Mouse (Mus musculus) heart, embryonic 14.5 days (tissue): ENCODE results near the gene Eva1a. TPM values are rescaled to one million over a fixed set of nuclear protein-coding genes. Genes with fewer than 3 reads are reported as not detected.

ENCODE experiments used
- ATAC-seq: fragments of 200-750 bp; cut with Nextera tagmentation; 2 replicates; pipeline ENCODE4 v1.8.0; 2017; ENCODE audit warnings: low read depth, moderate TSS enrichment; ENCODE audit not compliant: insufficient number of reproducible peaks, insufficient read depth, low FRiP score
- H3K27ac ChIP-seq, 2 experiments: fragments of 200-500 bp in 1 of 2; fragments of 300-500 bp in 1 of 2; sonication (generic) in 1 of 2; replicated peaks in 1 of 2; 2 replicates each; pipeline ENCODE4 v1.5.1; 2012 to 2014; ENCODE audit warnings: low read depth in 2 of 2, low read length in 2 of 2, control low read depth in 1 of 2, mild to moderate bottlenecking in 1 of 2, mixed read lengths in 1 of 2; ENCODE audit not compliant: control insufficient read depth in 1 of 2, insufficient read depth in 1 of 2
- H3K27me3 ChIP-seq: fragments of 300-500 bp; sonication (generic); 2 replicates; pipeline ENCODE4 v1.6.1; 2014; ENCODE audit warnings: mild to moderate bottlenecking, low read length, control low read depth; ENCODE audit not compliant: control insufficient read depth, insufficient read depth
- H3K36me3 ChIP-seq: fragments of 300-500 bp; sonication (generic); 2 replicates; pipeline ENCODE4 v1.6.1; 2014; ENCODE audit warnings: mild to moderate bottlenecking, control low read depth, low read length, mixed read lengths; ENCODE audit not compliant: control insufficient read depth, insufficient read depth
- H3K4me1 ChIP-seq, 2 experiments: fragments of 200-500 bp in 1 of 2; fragments of 300-500 bp in 1 of 2; sonication (generic) in 1 of 2; 2 replicates each; pipeline ENCODE4 v1.6.1; 2012 to 2014; ENCODE audit warnings: low read length in 2 of 2, control low read depth in 1 of 2, mixed read lengths in 1 of 2; ENCODE audit not compliant: control insufficient read depth in 2 of 2, insufficient read depth in 2 of 2
- H3K4me2 ChIP-seq: fragments of 300-500 bp; sonication (generic); 2 replicates; pipeline ENCODE4 v1.6.1; 2014; ENCODE audit warnings: mild to moderate bottlenecking, low read length
- H3K4me3 ChIP-seq, 2 experiments: fragments of 200-500 bp in 1 of 2; fragments of 300-500 bp in 1 of 2; sonication (generic) in 1 of 2; 2 replicates each; pipeline ENCODE4 v1.5.1; 2012 to 2014; ENCODE audit warnings: low read length in 2 of 2, mild to moderate bottlenecking in 2 of 2, control low read depth in 1 of 2, low read depth in 1 of 2, moderate library complexity in 1 of 2; ENCODE audit not compliant: control insufficient read depth in 1 of 2, insufficient read depth in 1 of 2
- H3K9ac ChIP-seq: fragments of 300-500 bp; sonication (generic); 2 replicates; pipeline ENCODE4 v1.6.1; 2014; ENCODE audit warnings: mild to moderate bottlenecking, low read length
- H3K9me3 ChIP-seq: fragments of 300-500 bp; sonication (generic); 2 replicates; pipeline ENCODE4 v1.6.1; 2016; ENCODE audit warnings: low read length, control low read depth; ENCODE audit not compliant: control insufficient read depth
- WGBS: fragments of 180-500 bp; shearing (Covaris S2); extraction: QIAGEN DNeasy Blood & Tissue Kit; methylation state at CpG from one replicate; pipeline ENCODE4 v1.1.7; 2014; 5-methylcytosine and 5-hydroxymethylcytosine counted together
- polyA plus RNA-seq: library from polyadenylated mRNA; unstranded; fragments of >200 nt; fragmentation: Nextera tagmentation; extraction: Ambion mirVana; gene quantifications from 2 replicates; pipeline ENCODE4 v1.2.1, GENCODE M21; 2014

The Eva1a gene
- polyA plus RNA-seq = 5.7 and 6.0 TPM in 2 replicates

- H3K4me2 ChIP-seq = peak within 1 kb of the TSS; percentile 100
- 18% methylated on average over 11 of the region's 11 CpGs for WGBS
- peak within 1 kb of the TSS; percentile 67 to 70 for H3K4me3 ChIP-seq
- no peaks in the 10 kb centered on the region for H3K9me3 ChIP-seq
- no peaks in the 10 kb centered on the region for H3K36me3 ChIP-seq
- peaks cover 2 to 5% of the 10 kb centered on the region in 2 experiments; a peak in 3 of 4 replicates for H3K4me1 ChIP-seq
- H3K27me3 ChIP-seq = no peaks in the 10 kb centered on the region
- peak within 1 kb of the TSS; percentile 73 for H3K9ac ChIP-seq
- H3K27ac ChIP-seq = peak within 1 kb of the TSS in 1 of 2 experiments; percentile 17; a peak in 1 of 4 replicates
- no peak for ATAC-seq
Observed at GRCm38 (mm10) chr6:82040834-82041487, at the start of gene Eva1a. Gene Eva1a (plus strand): TSS chr6:82041043.

GRCm38 (mm10) chr6:82012392-82012791 lies 28.5 kb upstream of the Eva1a start:
- 70% methylated on average over 1 of the region's 1 CpGs for WGBS
- Histone ChIP-seq H3K27me3 (no peaks in the 10 kb centered on the region), H3K27ac (no peak overlapping the region), H3K4me2 (no peak overlapping the region), H3K4me3 (no peak overlapping the region), H3K9me3 (no peaks in the 10 kb centered on the region), H3K4me1 (no peaks in the 10 kb centered on the region), H3K36me3 (no peaks in the 10 kb centered on the region), H3K9ac (no peak overlapping the region)
- ATAC-seq = no peak

GRCm38 (mm10) chr6:82021074-82021473 lies 19.8 kb upstream of the Eva1a start:
- no peak overlapping the region for H3K27ac ChIP-seq
- H3K9ac ChIP-seq = no peak overlapping the region
- H3K4me1 ChIP-seq = no peaks in the 10 kb centered on the region
- H3K9me3 ChIP-seq = no peaks in the 10 kb centered on the region
- 80% methylated on average over 5 of the region's 5 CpGs for WGBS
- H3K4me2 ChIP-seq = no peak overlapping the region
- H3K27me3 ChIP-seq = no peaks in the 10 kb centered on the region
- H3K4me3 ChIP-seq = no peak overlapping the region
- H3K36me3 ChIP-seq = no peaks in the 10 kb centered on the region
- ATAC-seq = no peak

GRCm38 (mm10) chr6:82021494-82021893 lies 19.3 kb upstream of the Eva1a start:
- Histone ChIP-seq H3K4me1 (no peaks in the 10 kb centered on the region), H3K4me2 (no peak overlapping the region), H3K27ac (no peak overlapping the region), H3K9ac (no peak overlapping the region), H3K27me3 (no peaks in the 10 kb centered on the region), H3K4me3 (no peak overlapping the region), H3K36me3 (no peaks in the 10 kb centered on the region), H3K9me3 (no peaks in the 10 kb centered on the region)
- WGBS = 86% methylated on average over 5 of the region's 5 CpGs
- no peak for ATAC-seq

- Histone ChIP-seq H3K9ac (no peak overlapping the region), H3K36me3 (no peaks in the 10 kb centered on the region), H3K4me2 (no peak overlapping the region), H3K9me3 (no peaks in the 10 kb centered on the region), H3K27me3 (no peaks in the 10 kb centered on the region), H3K4me3 (no peak overlapping the region), H3K4me1 (no peaks in the 10 kb centered on the region), H3K27ac (no peak overlapping the region)
- ATAC-seq = no peak
- 64% methylated on average over 19 of the region's 19 CpGs for WGBS
Observed at GRCm38 (mm10) chr6:82029611-82030510, 11.0 kb upstream of the Eva1a start.

- no peaks in the 10 kb centered on the region for H3K36me3 ChIP-seq
- H3K27ac ChIP-seq = no peak overlapping the region
- WGBS = 69% methylated on average over 8 of the region's 8 CpGs
- no peaks in the 10 kb centered on the region for H3K27me3 ChIP-seq
- H3K4me2 ChIP-seq = no peak overlapping the region
- H3K4me3 ChIP-seq = no peak overlapping the region
- no peaks in the 10 kb centered on the region for H3K4me1 ChIP-seq
- no peaks in the 10 kb centered on the region for H3K9me3 ChIP-seq
- H3K9ac ChIP-seq = no peak overlapping the region
- ATAC-seq = no peak
Observed at GRCm38 (mm10) chr6:82030511-82030884, 10.3 kb upstream of the Eva1a start.

GRCm38 (mm10) chr6:82037211-82037610 lies 3.6 kb upstream of the Eva1a start:
- ATAC-seq = no peak
- H3K4me3 ChIP-seq = no peak overlapping the region
- WGBS = 63% methylated on average over 7 of the region's 7 CpGs

More at GRCm38 (mm10) chr6:82037211-82037610, 3.6 kb upstream of the Eva1a start:
- no peak overlapping the region for H3K4me2 ChIP-seq
- no peaks in the 10 kb centered on the region for H3K27me3 ChIP-seq
- no peaks in the 10 kb centered on the region for H3K9me3 ChIP-seq
- H3K9ac ChIP-seq = no peak overlapping the region
- H3K36me3 ChIP-seq = no peaks in the 10 kb centered on the region
- peaks cover 2 to 5% of the 10 kb centered on the region in 2 experiments; a peak in 3 of 4 replicates for H3K4me1 ChIP-seq
- no peak overlapping the region for H3K27ac ChIP-seq
